Mouse (Mus musculus) limb, embryonic 13.5 days (tissue): ENCODE data around the gene D630036H23Rik. TPM values are rescaled to one million over a fixed set of nuclear protein-coding genes. Genes with fewer than 3 reads are reported as not detected.

Experiments used
- ATAC-seq: fragments of 200-750 bp; cut with Nextera tagmentation; 2 replicates; pipeline ENCODE4 v1.8.0; 2017; ENCODE audit warnings: low read depth, moderate number of reproducible peaks, moderate TSS enrichment; ENCODE audit not compliant: low FRiP score
- H3K27ac ChIP-seq: fragments of 300-500 bp; sonication (generic); 2 replicates; pipeline ENCODE4 v1.5.1; 2015; ENCODE audit warnings: inconsistent platforms, mild to moderate bottlenecking, moderate library complexity
- H3K27me3 ChIP-seq: fragments of 300-500 bp; sonication (generic); 2 replicates; pipeline ENCODE4 v1.6.1; 2015; ENCODE audit warnings: mild to moderate bottlenecking, inconsistent platforms
- H3K36me3 ChIP-seq: fragments of 300-500 bp; sonication (generic); 2 replicates; pipeline ENCODE4 v1.6.1; 2015; ENCODE audit warnings: inconsistent platforms, mild to moderate bottlenecking, moderate library complexity
- H3K4me1 ChIP-seq: fragments of 300-500 bp; sonication (generic); 2 replicates; pipeline ENCODE4 v1.6.1; 2015; ENCODE audit warnings: inconsistent platforms
- H3K4me2 ChIP-seq: fragments of 300-500 bp; sonication (generic); replicated peaks from 2 replicates; pipeline ENCODE4 v1.6.1; 2015; ENCODE audit warnings: inconsistent platforms, mild to moderate bottlenecking, moderate library complexity
- H3K4me3 ChIP-seq: fragments of 300-500 bp; sonication (generic); 2 replicates; pipeline ENCODE4 v1.5.1; 2015; ENCODE audit warnings: moderate library complexity, mild to moderate bottlenecking, inconsistent platforms
- H3K9ac ChIP-seq: fragments of 300-500 bp; sonication (generic); 2 replicates; pipeline ENCODE4 v1.6.1; 2015; ENCODE audit warnings: mild to moderate bottlenecking, inconsistent platforms
- H3K9me3 ChIP-seq: fragments of 300-500 bp; sonication (generic); 2 replicates; pipeline ENCODE4 v1.6.1; 2016; ENCODE audit warnings: inconsistent platforms
- WGBS: fragments of 180-500 bp; shearing (Covaris S2); methylation state at CpG from one replicate; pipeline ENCODE4 v1.1.7; 2015; 5-methylcytosine and 5-hydroxymethylcytosine counted together
- polyA plus RNA-seq: library from polyadenylated mRNA; unstranded; fragments of >200 nt; fragmentation: Nextera tagmentation; extraction: Ambion mirVana; gene quantifications from 2 replicates; pipeline ENCODE4 v1.2.1, GENCODE M21; 2015

Gene D630036H23Rik
- polyA plus RNA-seq, 1 experiment from 2014 or later, result 2.5 TPM

DNA sequence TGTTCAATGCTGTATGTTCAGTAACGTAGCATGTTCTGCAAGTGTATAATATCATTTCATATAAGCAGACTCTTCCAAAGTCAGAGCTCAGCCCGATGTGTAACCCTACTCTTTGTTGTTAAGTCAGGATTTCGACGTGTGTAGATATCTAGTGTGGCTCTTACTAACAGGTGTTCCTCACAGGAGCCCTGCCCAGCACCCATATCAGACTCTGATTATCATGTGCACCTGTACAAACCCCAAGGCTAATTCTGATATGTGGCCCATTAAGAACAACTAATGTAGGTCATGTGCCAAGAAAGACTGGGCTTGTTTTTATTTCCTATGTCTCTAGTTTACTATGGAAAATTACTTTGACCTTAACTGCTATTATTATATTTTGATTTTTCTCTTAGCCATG, 18.0 kb downstream of the D630036H23Rik start:
- no peak overlapping the region for H3K9ac ChIP-seq
- H3K4me3 ChIP-seq, result no peak overlapping the region
- H3K27me3 ChIP-seq, result no peaks in the 10 kb centered on the region
- WGBS, result 84% methylated on average over 4 of the region's 4 CpGs
- H3K4me1 ChIP-seq, result no peaks in the 10 kb centered on the region
- no peak overlapping the region for H3K4me2 ChIP-seq
- H3K36me3 ChIP-seq, result no peaks in the 10 kb centered on the region
- ATAC-seq, result no peak
- no peak overlapping the region for H3K27ac ChIP-seq
- no peaks in the 10 kb centered on the region for H3K9me3 ChIP-seq

DNA sequence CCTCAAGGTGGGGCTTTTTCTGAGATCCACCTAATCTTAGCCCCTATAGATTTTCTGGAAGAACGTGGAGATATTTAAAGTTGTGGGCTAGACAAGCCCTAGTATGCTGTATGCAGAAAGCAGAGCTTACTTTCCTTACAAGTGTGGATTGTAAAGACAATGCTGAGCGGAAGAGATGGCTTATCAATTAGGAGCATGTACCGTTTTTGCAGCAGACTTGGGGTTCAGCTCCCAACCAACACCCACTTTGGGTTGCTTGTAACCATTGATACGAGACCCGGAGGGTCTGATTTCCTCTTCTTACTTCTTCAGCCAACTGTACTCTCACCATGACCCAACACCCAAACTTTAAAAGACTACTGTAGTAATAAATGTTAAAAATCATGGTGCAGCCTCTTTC, 21.3 kb downstream of the D630036H23Rik start:
- Histone ChIP-seq H3K9ac (no peak overlapping the region), H3K4me1 (no peaks in the 10 kb centered on the region), H3K27me3 (no peaks in the 10 kb centered on the region), H3K36me3 (no peaks in the 10 kb centered on the region), H3K4me3 (no peak overlapping the region), H3K9me3 (no peaks in the 10 kb centered on the region), H3K27ac (no peak overlapping the region), H3K4me2 (no peak overlapping the region)
- ATAC-seq, result no peak
- WGBS, result 90% methylated on average over 5 of the region's 5 CpGs

DNA sequence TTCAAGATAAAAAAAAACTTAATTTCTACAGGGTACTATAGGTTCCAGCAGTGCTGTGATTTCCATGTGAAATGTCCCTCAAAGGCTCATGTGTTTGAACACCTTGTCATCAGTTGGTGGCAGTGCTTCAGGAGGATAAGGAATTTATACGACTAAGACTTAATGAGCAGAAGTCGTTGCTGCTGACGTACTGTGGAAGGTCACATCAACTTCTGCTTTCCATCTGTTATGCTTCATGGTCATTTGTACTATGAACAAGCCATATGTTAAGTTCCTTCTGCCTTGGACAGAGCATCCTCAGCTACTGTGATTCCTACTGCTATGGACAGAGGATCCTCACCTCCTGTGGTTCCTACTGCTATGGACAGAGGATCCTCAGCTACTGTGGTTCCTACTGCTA, 21.9 kb downstream of the D630036H23Rik start:
- Histone ChIP-seq H3K27me3 (no peaks in the 10 kb centered on the region), H3K9ac (no peak overlapping the region), H3K4me3 (no peak overlapping the region), H3K9me3 (no peaks in the 10 kb centered on the region), H3K36me3 (no peaks in the 10 kb centered on the region), H3K4me2 (no peak overlapping the region), H3K27ac (no peak overlapping the region), H3K4me1 (no peaks in the 10 kb centered on the region)
- no peak for ATAC-seq
- 78% methylated on average over 3 of the region's 3 CpGs for WGBS

DNA sequence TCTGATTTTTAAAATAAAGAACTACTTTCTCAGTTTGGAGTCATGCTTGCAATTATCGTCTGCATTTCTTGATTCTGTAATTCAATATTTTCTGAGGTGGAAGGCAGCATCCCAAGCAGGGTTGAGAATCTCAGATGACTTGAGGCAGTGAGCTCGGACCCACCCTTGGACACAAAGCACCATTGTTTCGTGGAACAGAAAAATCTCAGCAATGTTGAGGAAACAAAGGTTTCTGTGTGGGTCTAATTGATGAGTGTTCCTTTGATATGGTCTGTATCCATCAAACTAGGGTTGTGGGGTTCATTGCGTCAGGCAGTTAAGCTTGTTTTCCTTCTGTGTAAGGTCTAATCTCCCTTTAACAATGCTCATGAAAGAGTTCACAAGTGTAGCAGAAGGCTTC, 37.9 kb downstream of the D630036H23Rik start:
- Histone ChIP-seq H3K27ac (no peak overlapping the region), H3K4me1 (no peaks in the 10 kb centered on the region), H3K9me3 (no peaks in the 10 kb centered on the region), H3K36me3 (no peaks in the 10 kb centered on the region), H3K27me3 (no peaks in the 10 kb centered on the region), H3K9ac (no peak overlapping the region), H3K4me2 (no peak overlapping the region), H3K4me3 (no peak overlapping the region)
- 72% methylated on average over 4 of the region's 4 CpGs for WGBS
- ATAC-seq, result no peak

DNA sequence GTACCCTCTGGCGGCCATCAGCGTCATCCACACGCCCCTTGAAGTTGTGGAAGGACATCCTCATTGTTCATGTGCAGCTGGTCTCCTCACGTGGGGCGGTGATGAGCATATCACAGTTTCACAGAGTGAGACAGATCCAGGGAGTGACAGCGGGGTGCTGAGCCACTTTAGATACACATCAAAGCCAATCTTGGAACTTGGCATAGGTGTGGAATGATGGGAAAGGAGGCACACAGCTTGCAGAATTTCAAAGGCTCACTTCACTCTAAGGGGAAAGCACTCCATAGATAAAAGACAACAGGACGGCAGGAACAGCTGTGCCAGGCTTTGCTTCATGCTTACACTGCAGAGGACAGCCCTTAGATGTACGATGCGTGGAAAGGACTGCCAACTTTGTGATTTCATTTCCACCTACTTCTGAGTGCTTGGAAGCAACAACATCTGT, 48.1 kb downstream of the D630036H23Rik start:
- no peaks in the 10 kb centered on the region for H3K27me3 ChIP-seq
- H3K9ac ChIP-seq, result no peak overlapping the region
- no peak overlapping the region for H3K4me2 ChIP-seq
- no peak overlapping the region for H3K27ac ChIP-seq
- ATAC-seq, result no peak
- no peak overlapping the region for H3K4me3 ChIP-seq
- no peaks in the 10 kb centered on the region for H3K36me3 ChIP-seq
- H3K9me3 ChIP-seq, result no peaks in the 10 kb centered on the region
- H3K4me1 ChIP-seq, result peaks cover 5% of the 10 kb centered on the region
- 70% methylated on average over 9 of the region's 9 CpGs for WGBS

DNA sequence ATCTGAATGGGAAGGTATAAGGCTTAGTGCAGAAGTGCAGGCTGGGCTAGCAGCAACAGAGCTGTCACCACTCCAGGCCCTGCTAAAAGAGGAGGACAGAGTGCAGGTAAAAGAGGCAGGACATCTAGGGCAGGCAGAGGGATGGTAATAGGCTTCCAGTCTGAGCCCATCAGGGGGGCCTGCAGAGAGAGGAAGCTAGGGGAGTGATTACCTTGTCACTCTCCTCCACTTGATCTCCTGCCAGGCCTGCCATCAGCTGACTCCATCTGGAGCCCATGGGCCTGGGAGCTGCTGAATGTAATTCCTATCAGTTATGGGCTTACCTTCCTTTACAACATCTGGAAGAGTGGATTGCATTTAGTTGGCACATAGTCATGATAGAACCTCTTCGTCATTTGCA, 49.3 kb downstream of the D630036H23Rik start:
- no peaks in the 10 kb centered on the region for H3K27me3 ChIP-seq

More for the DNA sequence above, 49.3 kb downstream of the D630036H23Rik start:
- H3K27ac ChIP-seq, result no peak overlapping the region
- no peak overlapping the region for H3K9ac ChIP-seq
- WGBS, result 82% methylated on average over 1 of the region's 1 CpGs
- no peak overlapping the region for H3K4me3 ChIP-seq
- no peaks in the 10 kb centered on the region for H3K9me3 ChIP-seq
- ATAC-seq, result no peak
- H3K4me2 ChIP-seq, result no peak overlapping the region
- H3K36me3 ChIP-seq, result no peaks in the 10 kb centered on the region
- H3K4me1 ChIP-seq, result peaks cover 5% of the 10 kb centered on the region

Other genes with a start within 250 kb of the D630036H23Rik start
- gene Ankmy2, start 225.1 kb downstream of the D630036H23Rik start, polyA plus RNA-seq, result 35.0 and 35.4 TPM in 2 replicates
- gene Bzw2, start 224.1 kb downstream of the D630036H23Rik start, polyA plus RNA-seq, result 242 and 259 TPM in 2 replicates
- not detected in 2 replicates for gene Lrrc72, start 128.8 kb downstream of the D630036H23Rik start, polyA plus RNA-seq
- gene Sostdc1, start 68.0 kb downstream of the D630036H23Rik start, polyA plus RNA-seq, result 59.3 and 64.6 TPM in 2 replicates
- gene Ispd, start 731 bp downstream of the D630036H23Rik start, polyA plus RNA-seq, result 8.8 and 8.9 TPM in 2 replicates